Mouse (Mus musculus) brown adipose tissue, adult 24 weeks (tissue): Measurements from ENCODE around the gene Tmcc1. TPM values are rescaled to one million over a fixed set of nuclear protein-coding genes. Genes with fewer than 3 reads are reported as not detected.

Experiments
- H3K27ac ChIP-seq: fragments of 200-500 bp; replicated peaks from 2 replicates; pipeline ENCODE4 v1.5.1; 2012; ENCODE audit warnings: low read depth, mild to moderate bottlenecking, low read length
- H3K4me1 ChIP-seq: fragments of 200-500 bp; 2 replicates; pipeline ENCODE4 v1.6.1; 2012; ENCODE audit warnings: low read length, mixed read lengths; ENCODE audit not compliant: control insufficient read depth, insufficient read depth, insufficient read length
- H3K4me3 ChIP-seq: fragments of 200-500 bp; 2 replicates; pipeline ENCODE4 v1.5.1; 2012; ENCODE audit warnings: low read depth, mild to moderate bottlenecking, low read length, moderate library complexity; ENCODE audit not compliant: insufficient read depth
- polyA plus RNA-seq: library from polyadenylated mRNA; stranded (reverse); fragments of >200 nt; gene quantifications from 2 replicates; pipeline ENCODE4 v1.2.4, GENCODE M21; 2012; ENCODE audit not compliant: missing spikeins, insufficient read depth, insufficient read length

The Tmcc1 gene
- polyA plus RNA-seq, 1 experiment: 10.9 TPM

- peak overlapping the region; percentile 44 for H3K27ac ChIP-seq
- peaks cover 56% of the 10 kb centered on the region for H3K4me1 ChIP-seq
Measured at GRCm38 (mm10) chr6:116002311-116003104, 190.8 kb downstream of the Tmcc1 start.

GRCm38 (mm10) chr6:116000851-116001250, 192.4 kb downstream of the Tmcc1 start:
- Histone ChIP-seq H3K4me3 (no peak overlapping the region), H3K27ac (no peak overlapping the region), H3K4me1 (peaks cover 63% of the 10 kb centered on the region)

More at GRCm38 (mm10) chr6:116002311-116003104, 190.8 kb downstream of the Tmcc1 start:
- no peak overlapping the region for H3K4me3 ChIP-seq

- peak overlapping the region; percentile 47; the same call in 1 of the 2 replicates for H3K27ac ChIP-seq
- no peak overlapping the region for H3K4me3 ChIP-seq
- peaks cover 62% of the 10 kb centered on the region for H3K4me1 ChIP-seq
Measured at GRCm38 (mm10) chr6:115999227-115999626, 194.1 kb downstream of the Tmcc1 start.

GRCm38 (mm10) chr6:115998758-115999157, 194.5 kb downstream of the Tmcc1 start:
- peaks cover 60% of the 10 kb centered on the region for H3K4me1 ChIP-seq
- H3K27ac ChIP-seq: peak overlapping the region; percentile 78
- no peak overlapping the region for H3K4me3 ChIP-seq

GRCm38 (mm10) chr6:115997726-115998311, 195.5 kb downstream of the Tmcc1 start:
- Histone ChIP-seq H3K4me1 (peaks cover 57% of the 10 kb centered on the region), H3K4me3 (no peak overlapping the region)

GRCm38 (mm10) chr6:115996171-115996851, 197.0 kb downstream of the Tmcc1 start:
- Histone ChIP-seq H3K27ac (peak overlapping the region; percentile 97), H3K4me3 (0 out of 2 replicates have a peak overlapping the region, but pooled peaks have one; percentile 21)

More at GRCm38 (mm10) chr6:115997726-115998311, 195.5 kb downstream of the Tmcc1 start:
- H3K27ac ChIP-seq: peak overlapping the region; percentile 97

GRCm38 (mm10) chr6:115995531-115995941, 197.8 kb downstream of the Tmcc1 start:
- peak overlapping the region; percentile 97 for H3K27ac ChIP-seq
- H3K4me3 ChIP-seq: peak overlapping the region; percentile 21; the same call in 1 of the 2 replicates
- H3K4me1 ChIP-seq: peaks cover 47% of the 10 kb centered on the region

More at GRCm38 (mm10) chr6:115996171-115996851, 197.0 kb downstream of the Tmcc1 start:
- peaks cover 49% of the 10 kb centered on the region for H3K4me1 ChIP-seq

GRCm38 (mm10) chr6:115994877-115995520, 198.3 kb downstream of the Tmcc1 start, which contains the start of gene Plxnd1:
Gene Plxnd1 (minus strand): TSS chr6:115995005.
- peak within 1 kb of the TSS; percentile 97 for H3K27ac ChIP-seq
- peak within 1 kb of the TSS; percentile 75 for H3K4me3 ChIP-seq
- H3K4me1 ChIP-seq: peaks cover 47% of the 10 kb centered on the region

- Histone ChIP-seq H3K4me1 (peaks cover 46% of the 10 kb centered on the region), H3K27ac (peak overlapping the region; percentile 79)
Measured at GRCm38 (mm10) chr6:115994146-115994876, 199.0 kb downstream of the Tmcc1 start.

GRCm38 (mm10) chr6:115993463-115994145, 199.7 kb downstream of the Tmcc1 start:
- Histone ChIP-seq H3K27ac (peak overlapping the region; percentile 79), H3K4me1 (peaks cover 45% of the 10 kb centered on the region), H3K4me3 (peak overlapping the region; percentile 75)

More at GRCm38 (mm10) chr6:115994146-115994876, 199.0 kb downstream of the Tmcc1 start:
- peak overlapping the region; percentile 75 for H3K4me3 ChIP-seq

- Histone ChIP-seq H3K27ac (peak overlapping the region; percentile 79), H3K4me3 (peak overlapping the region; percentile 75), H3K4me1 (peaks cover 42% of the 10 kb centered on the region)
Measured at GRCm38 (mm10) chr6:115992981-115993380, 200.3 kb downstream of the Tmcc1 start.

- H3K4me1 ChIP-seq: peaks cover 43% of the 10 kb centered on the region
- H3K27ac ChIP-seq: peak overlapping the region; percentile 79
- peak overlapping the region; percentile 75 for H3K4me3 ChIP-seq
Measured at GRCm38 (mm10) chr6:115991881-115992620, 201.2 kb downstream of the Tmcc1 start.
